Mouse (Mus musculus): ENCODE data around the gene Cnot9. TPM values are rescaled to one million over a fixed set of nuclear protein-coding genes. Genes with fewer than 3 reads are reported as not detected.
A peak's percentile ranks its signal among the peaks of the same experiment; 100 is the strongest.
"Not testable (repeated sequence)": the region's sequence is repeated elsewhere in the genome, so short reads cannot be mapped to it uniquely, and the experiment has no call there.

Cnot9 gene
- polyA plus RNA-seq, 1 experiment: 24.4 TPM

DNA sequence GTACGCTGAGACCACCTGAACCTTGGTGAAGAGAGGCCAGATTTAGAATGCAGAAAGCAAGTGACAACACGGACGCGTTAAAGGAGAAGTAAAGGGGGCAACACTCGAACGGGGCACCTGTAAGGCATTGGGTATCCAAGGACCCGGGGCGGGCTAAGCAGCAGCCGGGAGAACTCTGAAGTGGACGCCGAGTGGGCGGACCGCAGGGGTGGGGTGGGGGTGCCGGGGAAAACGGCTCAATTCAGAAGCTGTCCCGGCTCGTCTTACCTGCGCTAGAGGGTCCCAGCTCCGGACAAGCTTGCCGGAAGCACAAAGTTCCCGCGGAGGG lies 501 bp upstream of the Cnot9 start:
- Histone ChIP-seq H3ac (ENCODE audit: control insufficient read depth, insufficient read length) (peak overlapping the region; percentile 40), H3K79me2 (ENCODE audit: control insufficient read depth, insufficient read depth) (peaks cover 82% of the 10 kb centered on the region), H3K27me3 (ENCODE audit: control insufficient read depth, insufficient read depth, insufficient read length) (no peaks in the 10 kb centered on the region), H3K36me3 (ENCODE audit: control insufficient read depth, insufficient read depth) (no peaks in the 10 kb centered on the region), H3K4me3 (peak overlapping the region; percentile 92), H3K4me2 (ENCODE audit: low read depth) (peak overlapping the region; percentile 84)
- TF ChIP-seq SRF (IDR thresholded peaks at IDR 0.05; ENCODE audit: control insufficient read depth, insufficient read length, low read depth): no peak
- no peak for TF ChIP-seq MYOD1 (IDR thresholded peaks at IDR 0.05; ENCODE audit: control insufficient read depth in 1 of 3, insufficient read length in 2 of 3, low read depth in 2 of 3)
- no peak for TF ChIP-seq POLR2AphosphoS2 (IDR thresholded peaks at IDR 0.05; ENCODE audit: insufficient read length, low read depth)
- TF ChIP-seq POLR2A (IDR thresholded peaks at IDR 0.05; ENCODE audit: insufficient read length, low read depth): no peak
- no peak for TF ChIP-seq CEBPB (IDR thresholded peaks at IDR 0.05; ENCODE audit: insufficient read depth, poor library complexity, severe bottlenecking)
- TF ChIP-seq USF1 (IDR thresholded peaks at IDR 0.05; ENCODE audit: low read depth): no peak
- TF ChIP-seq MYOG (IDR thresholded peaks at IDR 0.05; ENCODE audit: control insufficient read depth in 1 of 3, insufficient read depth in 1 of 3, insufficient read length in 2 of 3, low read depth in 2 of 3): no peak
- TF ChIP-seq REST (IDR thresholded peaks at IDR 0.05; ENCODE audit: insufficient read depth, insufficient read length): no peak
- TF ChIP-seq TCF12 (IDR thresholded peaks at IDR 0.05; ENCODE audit: insufficient read depth, poor library complexity, severe bottlenecking): no peak
- no peak for TF ChIP-seq MAX (IDR thresholded peaks at IDR 0.05; ENCODE audit: low read depth)
- TF ChIP-seq E2F4 (IDR thresholded peaks at IDR 0.05; ENCODE audit: insufficient read depth): no peak
- no peak for TF ChIP-seq TCF3 (IDR thresholded peaks at IDR 0.05; ENCODE audit: insufficient read length, low read depth)

DNA sequence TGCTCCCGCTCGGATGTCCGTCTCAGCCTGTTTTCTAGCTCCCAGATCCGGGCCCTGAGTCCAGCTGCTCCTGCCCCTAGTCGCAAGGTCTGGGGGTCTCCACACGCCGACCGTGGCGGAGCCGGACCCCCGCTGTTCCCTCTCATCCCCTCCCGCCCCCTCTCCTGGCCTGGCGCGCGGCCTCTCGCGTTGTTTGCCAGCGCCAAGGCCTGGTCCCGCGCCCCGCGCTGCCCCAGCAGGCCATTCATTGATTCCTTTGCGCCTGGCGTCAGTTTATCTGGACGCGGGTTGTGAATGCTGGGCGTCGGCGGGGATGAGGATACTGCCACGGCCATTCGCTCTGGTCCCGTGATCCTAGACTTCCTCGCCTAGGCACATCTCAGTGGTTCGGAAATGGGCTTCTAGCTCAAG lies 618 bp downstream of the Cnot9 start:
- Histone ChIP-seq H3K79me2 (ENCODE audit: control insufficient read depth, insufficient read depth) (peaks cover 89% of the 10 kb centered on the region), H3K4me2 (ENCODE audit: low read depth) (peak overlapping the region; percentile 99), H3K36me3 (ENCODE audit: control insufficient read depth, insufficient read depth) (no peaks in the 10 kb centered on the region), H3K4me3 (peak overlapping the region; percentile 92), H3ac (ENCODE audit: control insufficient read depth, insufficient read length) (peak overlapping the region; percentile 40), H3K27me3 (ENCODE audit: control insufficient read depth, insufficient read depth, insufficient read length) (no peaks in the 10 kb centered on the region)
- TF ChIP-seq TCF3 (IDR thresholded peaks at IDR 0.05; ENCODE audit: insufficient read length, low read depth) (no peak), POLR2A (IDR thresholded peaks at IDR 0.05; ENCODE audit: insufficient read length, low read depth) (peak; percentile 58), SRF (IDR thresholded peaks at IDR 0.05; ENCODE audit: control insufficient read depth, insufficient read length, low read depth) (no peak)

DNA sequence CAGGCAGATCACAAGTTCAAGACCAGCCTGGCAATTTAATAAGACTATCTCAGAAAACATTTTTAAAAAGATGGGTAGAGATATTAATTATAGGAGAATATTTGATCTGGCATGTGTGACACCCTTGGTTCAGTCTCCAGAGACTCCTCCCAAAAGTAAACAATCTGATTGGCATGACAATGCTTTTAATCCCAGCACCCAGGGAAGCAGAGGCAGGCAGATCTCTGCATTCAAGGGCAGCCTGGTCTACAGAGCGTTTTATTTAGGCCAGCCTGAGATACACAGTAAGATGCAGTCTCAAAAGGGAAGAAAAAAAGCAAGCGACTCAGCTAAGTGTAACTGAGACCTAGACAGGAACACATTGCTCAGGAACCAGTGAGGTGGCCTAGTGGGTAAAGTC lies 1.9 kb downstream of the Cnot9 start:
- Histone ChIP-seq H3K4me2 (ENCODE audit: low read depth) (peak overlapping the region; percentile 99), H3K36me3 (ENCODE audit: control insufficient read depth, insufficient read depth) (no peaks in the 10 kb centered on the region), H3K4me3 (peak overlapping the region; percentile 92), H3K27me3 (ENCODE audit: control insufficient read depth, insufficient read depth, insufficient read length) (no peaks in the 10 kb centered on the region), H3ac (ENCODE audit: control insufficient read depth, insufficient read length) (no peak overlapping the region), H3K79me2 (ENCODE audit: control insufficient read depth, insufficient read depth) (peaks cover 89% of the 10 kb centered on the region)
- TF ChIP-seq CEBPB (IDR thresholded peaks at IDR 0.05; ENCODE audit: insufficient read depth, poor library complexity, severe bottlenecking) (no peak), MAX (IDR thresholded peaks at IDR 0.05; ENCODE audit: low read depth) (no peak), SRF (IDR thresholded peaks at IDR 0.05; ENCODE audit: control insufficient read depth, insufficient read length, low read depth) (no peak), MYOG (IDR thresholded peaks at IDR 0.05; ENCODE audit: control insufficient read depth in 1 of 3, insufficient read depth in 1 of 3, insufficient read length in 2 of 3, low read depth in 2 of 3) (no peak), MYOD1 (IDR thresholded peaks at IDR 0.05; ENCODE audit: control insufficient read depth in 1 of 3, insufficient read length in 2 of 3, low read depth in 2 of 3) (no peak), TCF12 (IDR thresholded peaks at IDR 0.05; ENCODE audit: insufficient read depth, poor library complexity, severe bottlenecking) (no peak), POLR2AphosphoS2 (IDR thresholded peaks at IDR 0.05; ENCODE audit: insufficient read length, low read depth) (no peak), USF1 (IDR thresholded peaks at IDR 0.05; ENCODE audit: low read depth) (no peak), POLR2A (IDR thresholded peaks at IDR 0.05; ENCODE audit: insufficient read length, low read depth) (no peak), REST (IDR thresholded peaks at IDR 0.05; ENCODE audit: insufficient read depth, insufficient read length) (no peak), TCF3 (IDR thresholded peaks at IDR 0.05; ENCODE audit: insufficient read length, low read depth) (no peak), E2F4 (IDR thresholded peaks at IDR 0.05; ENCODE audit: insufficient read depth) (no peak)

DNA sequence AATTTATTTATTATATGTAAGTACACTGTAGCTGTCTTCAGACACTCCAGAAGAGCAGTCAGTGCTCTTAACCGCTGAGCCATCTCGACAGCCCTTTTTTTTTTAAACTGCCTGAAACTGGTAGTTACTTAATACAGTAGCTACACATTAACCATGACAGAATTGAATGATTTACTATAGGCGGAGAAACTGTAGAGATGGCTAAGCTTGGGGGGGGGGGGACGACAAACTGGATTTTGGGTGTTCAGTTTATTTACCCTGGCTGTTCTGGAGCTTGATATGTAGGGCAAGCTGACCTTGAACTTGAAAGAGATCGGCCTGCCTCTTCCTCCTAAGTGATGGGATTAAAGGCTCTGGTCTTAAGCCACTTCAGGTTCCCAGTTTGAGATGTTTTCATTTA lies 5.4 kb downstream of the Cnot9 start:
- no peak overlapping the region for H3K4me3 ChIP-seq
- H3ac ChIP-seq (ENCODE audit: control insufficient read depth, insufficient read length): no peak overlapping the region
- no peak for TF ChIP-seq MYOG (IDR thresholded peaks at IDR 0.05; ENCODE audit: control insufficient read depth in 1 of 3, insufficient read depth in 1 of 3, insufficient read length in 2 of 3, low read depth in 2 of 3)
- no peak for TF ChIP-seq MYOD1 (IDR thresholded peaks at IDR 0.05; ENCODE audit: control insufficient read depth in 1 of 3, insufficient read length in 2 of 3, low read depth in 2 of 3)
- no peak for TF ChIP-seq E2F4 (IDR thresholded peaks at IDR 0.05; ENCODE audit: insufficient read depth)
- no peak for TF ChIP-seq TCF3 (IDR thresholded peaks at IDR 0.05; ENCODE audit: insufficient read length, low read depth)
- TF ChIP-seq MAX (IDR thresholded peaks at IDR 0.05; ENCODE audit: low read depth): no peak
- TF ChIP-seq POLR2A (IDR thresholded peaks at IDR 0.05; ENCODE audit: insufficient read length, low read depth): no peak
- TF ChIP-seq USF1 (IDR thresholded peaks at IDR 0.05; ENCODE audit: low read depth): no peak
- no peak for TF ChIP-seq REST (IDR thresholded peaks at IDR 0.05; ENCODE audit: insufficient read depth, insufficient read length)
- TF ChIP-seq POLR2AphosphoS2 (IDR thresholded peaks at IDR 0.05; ENCODE audit: insufficient read length, low read depth): no peak
- no peak for TF ChIP-seq CEBPB (IDR thresholded peaks at IDR 0.05; ENCODE audit: insufficient read depth, poor library complexity, severe bottlenecking)
- no peak for TF ChIP-seq SRF (IDR thresholded peaks at IDR 0.05; ENCODE audit: control insufficient read depth, insufficient read length, low read depth)
- TF ChIP-seq TCF12 (IDR thresholded peaks at IDR 0.05; ENCODE audit: insufficient read depth, poor library complexity, severe bottlenecking): no peak
- no peaks in the 10 kb centered on the region for H3K36me3 ChIP-seq (ENCODE audit: control insufficient read depth, insufficient read depth)
- H3K79me2 ChIP-seq (ENCODE audit: control insufficient read depth, insufficient read depth): peaks cover 98% of the 10 kb centered on the region
- H3K4me2 ChIP-seq (ENCODE audit: low read depth): no peak overlapping the region
- H3K27me3 ChIP-seq (ENCODE audit: control insufficient read depth, insufficient read depth, insufficient read length): no peaks in the 10 kb centered on the region

DNA sequence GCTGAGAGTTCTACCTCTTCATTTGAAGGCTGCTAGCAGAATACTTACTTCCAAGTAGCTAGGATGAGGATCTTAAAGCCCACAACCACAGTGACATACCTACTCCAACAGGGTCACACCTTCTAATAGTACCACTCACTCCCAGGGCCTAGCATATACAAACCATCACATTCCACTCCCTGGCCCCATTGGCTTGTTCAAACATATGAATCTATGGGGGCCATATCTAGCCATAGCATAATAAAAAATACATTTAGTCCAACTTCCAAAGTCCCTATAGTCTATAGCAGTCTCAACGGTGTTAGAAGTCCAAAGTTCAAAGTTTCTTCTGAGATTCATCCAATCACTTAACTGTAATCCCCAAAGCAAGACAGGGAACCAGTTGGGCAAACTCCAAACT lies 7.1 kb downstream of the Cnot9 start:
- not testable (repeated sequence) for H3K4me2 ChIP-seq (ENCODE audit: low read depth); H3ac ChIP-seq (ENCODE audit: control insufficient read depth, insufficient read length); H3K4me3 ChIP-seq; H3K27me3 ChIP-seq (ENCODE audit: control insufficient read depth, insufficient read depth, insufficient read length); H3K36me3 ChIP-seq (ENCODE audit: control insufficient read depth, insufficient read depth)
- H3K79me2 ChIP-seq (ENCODE audit: control insufficient read depth, insufficient read depth): peaks cover 90% of the 10 kb centered on the region

All from myocyte (in vitro differentiated cells).